Mouse (Mus musculus) induced T-regulatory cell, adult 2 months (primary cell): ENCODE data around the gene Styx.
"Not testable (repeated sequence)": the region's sequence is repeated elsewhere in the genome, so short reads cannot be mapped to it uniquely, and the experiment has no call there.

Experiments
- DNase-seq: peaks from one replicate; pipeline ENCODE4 v3.0.0-alpha.2; 2012; ENCODE audit warnings: low read depth

The Styx gene

DNA sequence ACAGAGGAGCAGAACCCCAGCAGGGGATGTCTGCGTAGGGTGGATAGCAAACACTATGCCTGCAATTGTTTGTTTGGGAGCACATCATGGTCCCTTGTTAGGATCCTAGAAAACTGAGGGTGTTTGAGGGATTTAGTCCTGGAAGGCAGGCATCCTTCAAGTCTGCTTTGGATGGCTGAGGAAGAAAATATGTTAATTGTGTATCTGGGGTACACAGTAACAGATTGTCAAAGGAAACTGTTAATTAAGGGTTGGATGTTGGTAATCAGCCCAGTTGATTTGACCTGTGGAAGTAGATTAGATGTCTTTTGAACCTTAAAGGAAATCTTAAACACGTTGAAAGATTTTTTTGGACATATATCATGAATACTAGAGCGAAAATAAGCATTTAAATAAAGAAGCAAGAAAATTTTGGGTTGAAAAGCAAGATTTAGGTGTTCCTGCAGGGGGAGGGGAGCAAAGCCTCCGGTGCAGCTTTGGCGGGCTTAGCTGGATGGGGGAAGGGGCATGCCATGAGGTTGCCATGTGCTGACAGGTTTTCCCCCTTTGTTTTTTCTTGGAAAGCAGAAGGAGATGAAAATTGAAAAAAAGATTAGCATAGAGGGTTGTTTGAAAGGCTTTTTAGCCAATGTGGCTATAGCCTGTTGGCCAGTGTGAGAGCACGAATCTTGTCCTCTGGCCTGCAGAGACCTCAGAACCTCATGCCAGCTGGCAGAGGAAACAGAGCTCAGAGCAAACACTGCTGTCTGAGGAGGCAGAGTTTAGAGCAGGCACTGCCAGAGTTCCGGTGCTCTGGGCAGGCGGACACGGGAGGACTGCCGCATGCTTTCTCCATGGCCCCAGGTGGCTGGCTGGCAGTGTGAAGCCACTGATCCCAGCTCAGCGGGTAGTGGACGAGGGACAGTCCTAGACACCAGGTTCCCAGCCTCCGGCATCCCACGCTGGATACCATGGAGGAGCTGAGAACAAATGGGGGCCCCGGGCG lies 13.6 kb downstream of the Styx start:
- no peak for DNase-seq

DNA sequence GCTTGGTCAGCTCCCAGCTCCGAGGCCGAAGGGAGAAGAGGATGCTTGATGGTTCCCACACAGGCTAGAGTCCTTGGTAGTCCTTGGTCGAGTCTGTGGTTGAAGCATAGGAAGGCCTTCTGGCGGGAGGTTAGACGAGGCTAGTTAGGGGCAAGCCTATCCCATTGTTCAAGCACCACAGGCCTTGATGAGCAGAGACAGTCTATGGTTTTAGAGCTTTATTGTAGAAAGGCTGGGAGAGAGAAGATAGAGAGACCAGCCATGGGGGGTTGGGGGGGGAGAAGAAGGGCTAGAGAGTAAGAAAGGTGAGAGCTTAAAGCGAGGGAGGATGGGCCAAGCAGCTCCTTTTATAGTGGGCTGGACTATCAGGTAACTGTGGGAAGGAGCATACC lies 14.3 kb downstream of the Styx start:
- DNase-seq, result no peak

- no peak for DNase-seq
Observed at GRCm38 (mm10) chr14:45378771-45379170, 27.9 kb downstream of the Styx start.

DNA sequence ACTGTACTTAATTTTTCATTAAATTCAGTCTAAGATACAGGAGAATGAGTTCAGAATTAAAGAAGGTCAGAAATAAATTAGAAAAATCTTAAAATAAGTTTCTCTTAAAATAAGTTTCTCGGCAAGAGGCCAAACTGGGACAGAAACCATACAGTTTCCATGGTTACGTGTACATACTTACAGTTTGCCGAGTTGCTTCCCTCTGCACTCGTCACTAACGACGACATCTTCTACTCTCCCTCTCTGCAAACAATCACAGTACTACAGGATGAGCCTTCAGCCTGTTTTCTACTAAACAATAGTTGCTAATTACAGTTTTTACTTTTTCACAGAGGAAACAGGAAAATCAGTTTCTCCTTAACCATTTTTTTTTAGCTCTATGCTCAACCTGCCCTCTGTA lies 29.9 kb downstream of the Styx start:
- no peak for DNase-seq

- DNase-seq, result no peak
Observed at GRCm38 (mm10) chr14:45382912-45383311, 32.0 kb downstream of the Styx start.

GRCm38 (mm10) chr14:45385596-45385995 lies 34.7 kb downstream of the Styx start:
- DNase-seq, result no peak

- DNase-seq, result peak; percentile 74
Observed at GRCm38 (mm10) chr14:45387480-45387879, 36.6 kb downstream of the Styx start.

- peak; percentile 88 for DNase-seq
Observed at GRCm38 (mm10) chr14:45388345-45389181, 37.7 kb downstream of the Styx start.

- no peak for DNase-seq
Observed at GRCm38 (mm10) chr14:45389194-45389593, 38.3 kb downstream of the Styx start.

DNA sequence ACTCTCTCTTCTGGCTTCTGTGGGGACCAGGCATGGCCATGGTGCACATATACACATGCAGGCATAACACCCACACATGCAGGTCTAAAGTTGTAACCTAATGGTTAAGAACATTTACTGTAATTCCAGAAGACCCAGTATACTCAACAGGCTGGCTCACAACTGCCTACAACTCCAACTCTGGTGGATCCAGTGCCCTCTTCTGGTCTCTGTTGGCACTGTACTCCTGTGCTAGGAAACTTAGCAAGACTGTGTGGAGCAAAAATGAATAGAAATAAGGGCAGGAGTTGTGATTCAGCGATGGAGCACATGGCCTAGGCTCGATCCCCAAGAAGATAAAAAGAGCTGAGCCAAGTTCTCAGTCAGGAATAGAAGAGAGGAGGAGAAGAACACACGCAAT lies 48.9 kb downstream of the Styx start:
- DNase-seq, result peak; percentile 45

- DNase-seq, result no peak
Observed at GRCm38 (mm10) chr14:45403651-45404050, 52.8 kb downstream of the Styx start.

DNA sequence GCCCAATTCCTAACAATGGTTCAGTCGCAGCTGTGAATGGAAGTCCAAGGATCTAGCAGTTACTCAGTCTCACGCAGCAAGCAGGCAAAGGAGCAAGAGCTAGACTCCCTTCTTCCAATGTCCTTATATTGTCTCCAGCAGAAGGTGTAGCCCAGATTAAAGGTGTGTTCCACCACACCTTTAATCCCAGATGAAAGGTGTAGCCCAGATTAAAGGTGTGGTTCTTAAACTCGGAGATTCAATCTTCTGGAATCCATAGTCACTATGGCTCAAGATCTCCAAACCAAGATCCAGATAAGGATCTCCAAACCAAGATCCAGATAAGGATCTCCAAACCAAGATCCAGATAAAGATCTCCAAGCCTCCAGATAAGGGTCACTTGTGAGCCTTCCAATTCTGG lies 53.9 kb downstream of the Styx start, which contains the start of gene Gnpnat1:
Gnpnat1 (minus strand) TSS at position 101 of the 400 bp plus-strand sequence.
- DNase-seq, result not testable (repeated sequence)

DNA sequence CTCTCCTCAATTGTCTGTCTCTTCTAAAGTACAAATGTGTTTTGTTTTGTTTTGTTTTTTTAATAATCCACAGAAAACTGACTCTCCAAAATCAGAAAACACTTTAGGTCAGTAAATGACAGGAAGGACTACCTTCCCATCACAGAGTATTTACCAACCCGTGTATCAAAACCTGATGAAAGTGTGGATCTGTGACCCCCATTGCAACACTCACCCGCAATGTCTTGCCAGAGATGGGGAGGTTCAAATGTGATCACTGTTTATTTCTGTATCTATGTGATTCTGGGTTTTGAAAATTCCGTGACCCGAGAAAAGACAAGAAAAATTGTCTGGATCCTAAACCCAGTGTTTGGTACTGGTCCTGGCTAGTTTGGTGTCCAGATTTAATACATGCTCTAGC lies 65.4 kb downstream of the Styx start:
- DNase-seq, result no peak

- DNase-seq, result no peak
Observed at GRCm38 (mm10) chr14:45418553-45418952, 67.7 kb downstream of the Styx start.

GRCm38 (mm10) chr14:45419323-45419722 lies 68.4 kb downstream of the Styx start:
- DNase-seq, result no peak

DNA sequence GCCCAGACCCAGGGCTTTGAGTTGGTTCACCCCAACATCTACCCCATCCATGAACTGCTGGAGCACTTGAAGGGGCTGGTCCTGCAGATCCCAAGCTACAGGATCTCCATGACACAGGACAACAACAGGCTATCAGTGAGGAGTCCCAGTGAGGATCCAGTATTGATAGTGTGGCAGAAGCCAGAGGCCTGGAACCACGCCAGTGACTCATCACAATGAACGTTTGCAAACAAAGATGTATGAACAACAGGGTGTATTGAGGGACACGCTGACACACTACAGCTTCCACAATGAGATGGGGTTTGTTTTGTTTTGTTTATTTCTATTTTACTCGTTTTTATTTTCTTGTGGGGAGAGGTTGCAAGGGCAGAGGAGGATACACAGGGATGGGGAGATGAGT lies 71.5 kb downstream of the Styx start:
- DNase-seq, result no peak

GRCm38 (mm10) chr14:45423220-45423619 lies 72.3 kb downstream of the Styx start:
- DNase-seq, result peak; percentile 76

- DNase-seq, result no peak
Observed at GRCm38 (mm10) chr14:45430066-45430842, 79.4 kb downstream of the Styx start.

- DNase-seq, result peak; percentile 28
Observed at GRCm38 (mm10) chr14:45432003-45432402, 81.1 kb downstream of the Styx start.

DNA sequence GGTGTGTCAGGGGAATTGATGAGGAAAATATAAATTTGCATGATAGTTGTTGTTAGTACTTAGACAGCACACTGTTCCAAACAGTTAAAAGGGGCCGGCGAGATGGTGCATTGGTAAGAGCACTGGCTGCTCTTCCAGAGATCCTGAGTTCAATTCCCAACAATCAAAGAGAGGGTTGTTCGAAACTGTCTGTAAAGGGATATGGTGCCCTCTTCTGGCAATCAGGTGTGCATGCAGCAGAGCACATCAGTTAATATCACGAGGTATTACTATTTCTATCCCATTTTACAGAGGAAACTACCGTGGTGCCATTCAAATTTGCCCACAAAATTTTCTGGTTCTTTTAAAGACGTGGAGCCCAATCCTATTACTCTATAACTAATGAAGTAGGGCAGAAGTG lies 83.3 kb downstream of the Styx start:
- peak; percentile 11 for DNase-seq

DNA sequence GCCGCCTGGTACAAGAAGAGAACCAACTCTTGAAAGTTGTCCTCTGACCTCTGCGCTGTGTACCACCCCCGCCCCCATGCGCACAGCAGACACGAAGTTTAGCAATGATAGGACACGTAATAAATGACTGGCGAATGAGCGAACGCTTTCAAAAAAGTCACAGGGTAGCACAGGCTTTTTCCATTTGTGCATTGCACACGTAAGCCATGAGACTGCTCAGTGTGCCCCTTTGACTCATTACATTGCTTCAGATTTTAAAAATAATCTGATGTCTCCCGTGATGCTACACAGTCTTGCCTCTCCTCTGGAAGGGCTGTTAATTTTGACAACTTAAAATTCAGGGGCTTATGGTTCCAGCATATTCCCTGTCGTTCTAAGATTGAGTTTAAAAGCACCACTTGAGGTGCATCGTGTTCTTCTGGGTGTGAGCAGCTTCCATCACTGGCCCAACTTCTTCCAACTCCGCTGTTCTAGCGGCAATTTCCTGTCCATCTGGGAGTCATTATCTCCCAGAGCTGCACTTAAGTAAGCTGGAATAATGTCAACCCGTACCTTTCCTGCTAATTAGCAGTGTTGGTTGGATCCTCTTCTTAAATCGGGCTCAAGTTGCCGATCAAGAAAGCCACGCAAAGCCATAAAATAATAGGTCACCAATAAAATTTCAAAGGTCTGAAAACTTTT lies 87.5 kb downstream of the Styx start:
- DNase-seq, result no peak

- no peak for DNase-seq
Observed at GRCm38 (mm10) chr14:45438931-45439275, 88.0 kb downstream of the Styx start.
